Comparison of ENCODE assay signal across 27 mouse cellular contexts in genomic region chr4:140200296-140200695, GRCm38 (mm10). TPM values are rescaled to one million over a fixed set of nuclear protein-coding genes. Genes with fewer than 3 reads are reported as not detected.
"Had no signal": no experiment of that assay in that cellular context is flagged by ENCODE, and none has a peak within 500 bp of the region (broad histone marks: within the 10 kb centered on the region; RNA-seq: fewer than 3 reads in every experiment).

No protein-coding gene starts in this region.

- H3K27ac ChIP-seq: layer of hippocampus, adult 2 months; left cerebral cortex, adult 2 months; limb, embryonic 13.5 days; liver, embryonic 12.5 days; liver, embryonic 15.5 days; lung, embryonic 15.5 days; midbrain, embryonic 10.5 days; midbrain, embryonic 13.5 days; neural tube, embryonic 13.5 days; stomach, embryonic 15.5 days had no signal

- H3K9me3 ChIP-seq: limb, embryonic 13.5 days; liver, embryonic 12.5 days; liver, embryonic 15.5 days; lung, embryonic 15.5 days; midbrain, embryonic 10.5 days; midbrain, embryonic 13.5 days; neural tube, embryonic 13.5 days; stomach, embryonic 15.5 days had no signal

- ATAC-seq: intestine, embryonic 16.5 days; liver, embryonic 12.5 days; midbrain, embryonic 13.5 days; midbrain, embryonic 16.5 days had no signal

- H3K36me3 ChIP-seq: limb, embryonic 13.5 days; liver, embryonic 12.5 days; liver, embryonic 15.5 days; lung, embryonic 15.5 days; midbrain, embryonic 10.5 days; midbrain, embryonic 13.5 days; neural tube, embryonic 13.5 days; stomach, embryonic 15.5 days had no signal

- H3K27me3 ChIP-seq: liver, embryonic 12.5 days; liver, embryonic 15.5 days; megakaryocyte, embryonic 14.5 days; neural tube, embryonic 13.5 days; stomach, embryonic 15.5 days had no signal

- H3K4me3 ChIP-seq: layer of hippocampus, adult 2 months; left cerebral cortex, adult 2 months; limb, embryonic 13.5 days; liver, embryonic 12.5 days; liver, embryonic 15.5 days; lung, embryonic 15.5 days; megakaryocyte, embryonic 14.5 days; midbrain, embryonic 10.5 days; midbrain, embryonic 13.5 days; myocyte; neural tube, embryonic 13.5 days; stomach, embryonic 15.5 days had no signal

- DNase-seq: kidney, adult 18-20 months; kidney, adult 9 months; kidney, postnatal 10 days; layer of hippocampus, postnatal 36 days; liver; lung, adult 18-20 months; lung, postnatal 10 days; lung, postnatal 36 days; retina, postnatal 1 day; right cerebral cortex, postnatal 25 days; spleen, adult 18-20 months had no signal

- H3K4me1 ChIP-seq: limb, embryonic 13.5 days; liver, embryonic 12.5 days; liver, embryonic 15.5 days; lung, embryonic 15.5 days; megakaryocyte, embryonic 14.5 days; stomach, embryonic 15.5 days had no signal

- H3K9ac ChIP-seq: limb, embryonic 13.5 days; liver, embryonic 12.5 days; liver, embryonic 15.5 days; lung, embryonic 15.5 days; midbrain, embryonic 13.5 days; neural tube, embryonic 13.5 days; stomach, embryonic 15.5 days had no signal

- H3K4me2 ChIP-seq: limb, embryonic 13.5 days; liver, embryonic 12.5 days; liver, embryonic 15.5 days; lung, embryonic 15.5 days; midbrain, embryonic 13.5 days; neural tube, embryonic 13.5 days; stomach, embryonic 15.5 days had no signal

RNA-seq across cellular contexts. Expression of gene Igsf21, which starts 46.3 kb away (rescaled TPM):
- total RNA-seq: monocyte, adult 5-6 weeks; neutrophil, adult 5-6 weeks had no signal
- polyA plus RNA-seq: myocyte had no signal
